Mouse (Mus musculus) brain, embryonic 14.5 days (tissue): ENCODE measurements at regions not wholly inside any gene's neighbourhood (a gene's known extent, or its start where the extent isn't known, plus 50 kb on each side); places are given as distances from the start of the nearest gene placed in this dataset.

ENCODE experiments used
- CTCF ChIP-seq: fragments of 200-500 bp; IDR thresholded peaks from 2 replicates; pipeline ENCODE4 v1.5.1; 2012; ENCODE audit warnings: inconsistent platforms, mild to moderate bottlenecking, moderate library complexity, borderline replicate concordance; ENCODE audit not compliant: insufficient read depth, insufficient read length; ENCODE audit errors: extremely low read depth
- POLR2A ChIP-seq: fragments of 200-500 bp; IDR thresholded peaks from 2 replicates; pipeline ENCODE4 v1.6.1; 2012; ENCODE audit warnings: mild to moderate bottlenecking, inconsistent platforms, borderline replicate concordance; ENCODE audit not compliant: poor library complexity, insufficient read depth, insufficient read length, severe bottlenecking; ENCODE audit errors: extremely low read depth

DNA sequence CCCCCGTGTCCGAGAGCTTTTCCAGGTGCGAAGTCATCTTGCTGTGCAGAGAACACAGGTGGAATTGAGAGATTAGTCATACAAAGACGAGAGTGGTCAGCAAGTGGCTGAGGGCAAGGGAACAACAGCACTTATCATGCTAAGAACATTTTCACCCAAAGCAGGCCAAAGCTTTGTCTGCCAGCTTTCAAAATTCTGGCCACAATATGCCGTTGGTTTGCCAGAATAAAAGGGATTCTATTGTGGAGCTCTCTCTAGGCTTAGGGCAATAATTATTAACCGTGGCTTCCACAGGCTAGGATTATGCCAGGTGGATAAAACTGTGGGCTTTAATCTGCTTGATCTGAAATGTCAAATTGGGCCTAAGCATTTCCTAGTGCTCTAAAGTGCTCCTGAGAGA, 631.3 kb downstream of the Diaph3 start:
- TF ChIP-seq CTCF (no peak), POLR2A (no peak)
